Mouse (Mus musculus): ENCODE measurements around the gene Smpd2. TPM values are rescaled to one million over a fixed set of nuclear protein-coding genes. Genes with fewer than 3 reads are reported as not detected.

The Smpd2 gene
- polyA plus RNA-seq, 1 experiment from 2014 or later = 51.5 TPM

GRCm38 (mm10) chr10:41535991-41536390, 45.8 kb upstream of the Smpd2 start:
- no peaks in the 10 kb centered on the region for H3K4me1 ChIP-seq (replicated peaks; ENCODE audit: control insufficient read depth, insufficient read depth)
- no peaks in the 10 kb centered on the region for H3K9me3 ChIP-seq (ENCODE audit: control insufficient read depth, low read length)
- DNase-seq (ENCODE audit: low spot score) = no peak
- 83% methylated on average over 2 of the region's 2 CpGs for WGBS
- TF ChIP-seq EP300 (optimal IDR thresholded peaks at IDR 0.05) = no peak
- TF ChIP-seq CTCF (IDR thresholded peaks at IDR 0.05; ENCODE audit: low read depth) = no peak
- H3K27ac ChIP-seq (replicated peaks) = no peak overlapping the region
- ATAC-seq (ENCODE audit: low FRiP score, low TSS enrichment) = no peak
- H3K4me3 ChIP-seq (ENCODE audit: low read depth, low read length) = no peak overlapping the region
- no peak overlapping the region for H3K9ac ChIP-seq (ENCODE audit: low read length)
- no peaks in the 10 kb centered on the region for H3K27me3 ChIP-seq (ENCODE audit: control insufficient read depth, insufficient read depth, low read length)
- peaks cover 9% of the 10 kb centered on the region for H3K36me3 ChIP-seq (ENCODE audit: control insufficient read depth, insufficient read depth, low read length)
- H3K4me2 ChIP-seq (replicated peaks; ENCODE audit: low read depth) = no peak overlapping the region

- H3K9me3 ChIP-seq (ENCODE audit: control insufficient read depth, low read length) = no peaks in the 10 kb centered on the region
- H3K27me3 ChIP-seq (ENCODE audit: control insufficient read depth, insufficient read depth, low read length) = no peaks in the 10 kb centered on the region
- H3K27ac ChIP-seq (replicated peaks) = no peak overlapping the region
- no peak overlapping the region for H3K4me2 ChIP-seq (replicated peaks; ENCODE audit: low read depth)
- no peaks in the 10 kb centered on the region for H3K4me1 ChIP-seq (replicated peaks; ENCODE audit: control insufficient read depth, insufficient read depth)
- DNase-seq (ENCODE audit: low spot score) (no peak), ATAC-seq (ENCODE audit: low FRiP score, low TSS enrichment) (no peak)
- H3K36me3 ChIP-seq (ENCODE audit: control insufficient read depth, insufficient read depth, low read length) = peaks cover 20% of the 10 kb centered on the region
- no peak for TF ChIP-seq CTCF (IDR thresholded peaks at IDR 0.05; ENCODE audit: low read depth)
- no peak for TF ChIP-seq EP300 (optimal IDR thresholded peaks at IDR 0.05)
- no peak overlapping the region for H3K4me3 ChIP-seq (ENCODE audit: low read depth, low read length)
- WGBS = 84% methylated on average over 5 of the region's 5 CpGs
- no peak overlapping the region for H3K9ac ChIP-seq (ENCODE audit: low read length)
These were observed 39.8 kb upstream of the Smpd2 start for GRCm38 (mm10) chr10:41529972-41530371.

GRCm38 (mm10) chr10:41525696-41526095, 35.5 kb upstream of the Smpd2 start:
- no peaks in the 10 kb centered on the region for H3K27me3 ChIP-seq (ENCODE audit: control insufficient read depth, insufficient read depth, low read length)
- no peak for ATAC-seq (ENCODE audit: low FRiP score, low TSS enrichment)
- no peaks in the 10 kb centered on the region for H3K4me1 ChIP-seq (replicated peaks; ENCODE audit: control insufficient read depth, insufficient read depth)
- no peak for DNase-seq (ENCODE audit: low spot score)
- no peak overlapping the region for H3K4me2 ChIP-seq (replicated peaks; ENCODE audit: low read depth)
- no peak overlapping the region for H3K27ac ChIP-seq (replicated peaks)
- H3K9me3 ChIP-seq (ENCODE audit: control insufficient read depth, low read length) = no peaks in the 10 kb centered on the region
- H3K9ac ChIP-seq (ENCODE audit: low read length) = no peak overlapping the region
- TF ChIP-seq EP300 (optimal IDR thresholded peaks at IDR 0.05) = no peak
- TF ChIP-seq CTCF (IDR thresholded peaks at IDR 0.05; ENCODE audit: low read depth) = no peak
- H3K4me3 ChIP-seq (ENCODE audit: low read depth, low read length) = no peak overlapping the region
- peaks cover 15% of the 10 kb centered on the region for H3K36me3 ChIP-seq (ENCODE audit: control insufficient read depth, insufficient read depth, low read length)
- 69% methylated on average over 1 of the region's 1 CpGs for WGBS

- DNase-seq (ENCODE audit: low spot score) = no peak
- ATAC-seq (ENCODE audit: low FRiP score, low TSS enrichment) = no peak
- no peak for TF ChIP-seq CTCF (IDR thresholded peaks at IDR 0.05; ENCODE audit: low read depth)
- no peak for TF ChIP-seq EP300 (optimal IDR thresholded peaks at IDR 0.05)
- no peak overlapping the region for H3K4me3 ChIP-seq (ENCODE audit: low read depth, low read length)
- 27% methylated on average over 3 of the region's 3 CpGs for WGBS
- H3K27me3 ChIP-seq (ENCODE audit: control insufficient read depth, insufficient read depth, low read length) = no peaks in the 10 kb centered on the region
- no peaks in the 10 kb centered on the region for H3K9me3 ChIP-seq (ENCODE audit: control insufficient read depth, low read length)
- H3K4me1 ChIP-seq (replicated peaks; ENCODE audit: control insufficient read depth, insufficient read depth) = no peaks in the 10 kb centered on the region
- no peak overlapping the region for H3K9ac ChIP-seq (ENCODE audit: low read length)
- H3K36me3 ChIP-seq (ENCODE audit: control insufficient read depth, insufficient read depth, low read length) = peaks cover 7% of the 10 kb centered on the region; the same call in 1 of the 2 replicates
- H3K27ac ChIP-seq (replicated peaks) = no peak overlapping the region
- no peak overlapping the region for H3K4me2 ChIP-seq (replicated peaks; ENCODE audit: low read depth)
These were observed 33.2 kb upstream of the Smpd2 start for GRCm38 (mm10) chr10:41523386-41523785.

GRCm38 (mm10) chr10:41520410-41520673, 30.2 kb upstream of the Smpd2 start:
- Histone ChIP-seq H3K4me3 (ENCODE audit: low read depth, low read length) (peak overlapping the region; percentile 92), H3K27me3 (ENCODE audit: control insufficient read depth, insufficient read depth, low read length) (no peaks in the 10 kb centered on the region), H3K4me2 (replicated peaks; ENCODE audit: low read depth) (peak overlapping the region; percentile 65), H3K36me3 (ENCODE audit: control insufficient read depth, insufficient read depth, low read length) (0 out of 2 replicates have a peak, but pooled peaks cover 2% of the 10 kb centered on the region), H3K9ac (ENCODE audit: low read length) (peak overlapping the region; percentile 96), H3K9me3 (ENCODE audit: control insufficient read depth, low read length) (no peaks in the 10 kb centered on the region), H3K4me1 (replicated peaks; ENCODE audit: control insufficient read depth, insufficient read depth) (no peaks in the 10 kb centered on the region), H3K27ac (replicated peaks) (peak overlapping the region; percentile 98; the same call in 1 of the 2 replicates)
- WGBS = 2% methylated on average over 5 of the region's 5 CpGs
- DNase-seq (ENCODE audit: low spot score) (no peak), ATAC-seq (ENCODE audit: low FRiP score, low TSS enrichment) (no peak)
- TF ChIP-seq CTCF (IDR thresholded peaks at IDR 0.05; ENCODE audit: low read depth) (no peak), EP300 (optimal IDR thresholded peaks at IDR 0.05) (no peak)

GRCm38 (mm10) chr10:41519640-41520409, 29.7 kb upstream of the Smpd2 start:
- H3K4me2 ChIP-seq (replicated peaks; ENCODE audit: low read depth) = peak overlapping the region; percentile 65
- no peaks in the 10 kb centered on the region for H3K4me1 ChIP-seq (replicated peaks; ENCODE audit: control insufficient read depth, insufficient read depth)
- H3K4me3 ChIP-seq (ENCODE audit: low read depth, low read length) = peak overlapping the region; percentile 92
- no peak for TF ChIP-seq CTCF (IDR thresholded peaks at IDR 0.05; ENCODE audit: low read depth)
- TF ChIP-seq EP300 (optimal IDR thresholded peaks at IDR 0.05) = no peak
- H3K9me3 ChIP-seq (ENCODE audit: control insufficient read depth, low read length) = no peaks in the 10 kb centered on the region
- H3K27ac ChIP-seq (replicated peaks) = peak overlapping the region; percentile 98
- H3K36me3 ChIP-seq (ENCODE audit: control insufficient read depth, insufficient read depth, low read length) = no peaks in the 10 kb centered on the region
- DNase-seq (ENCODE audit: low spot score) (peak; percentile 71), ATAC-seq (ENCODE audit: low FRiP score, low TSS enrichment) (peak; percentile 53)
- no peaks in the 10 kb centered on the region for H3K27me3 ChIP-seq (ENCODE audit: control insufficient read depth, insufficient read depth, low read length)
- WGBS = under 1% methylated on average over 55 of the region's 65 CpGs
- H3K9ac ChIP-seq (ENCODE audit: low read length) = peak overlapping the region; percentile 96
